Mouse (Mus musculus) neural tube, embryonic 11.5 days (tissue): ENCODE results near the gene Nkrf. TPM values are rescaled to one million over a fixed set of nuclear protein-coding genes. Genes with fewer than 3 reads are reported as not detected.

ENCODE experiments used
- ATAC-seq: fragments of 200-750 bp; cut with Nextera tagmentation; 2 replicates; pipeline ENCODE4 v1.8.0; 2017; ENCODE audit warnings: moderate number of reproducible peaks, mild to moderate bottlenecking, moderate TSS enrichment, moderate library complexity; ENCODE audit not compliant: insufficient read depth, low FRiP score, low TSS enrichment
- DNase-seq: peaks from one replicate; pipeline ENCODE4 v3.0.0-alpha.2; 2015; ENCODE audit warnings: low spot score
- H3K27ac ChIP-seq: fragments of 300-500 bp; sonication (generic); 2 replicates; pipeline ENCODE4 v1.5.1; 2014; ENCODE audit warnings: low read depth, mild to moderate bottlenecking, low read length
- H3K27me3 ChIP-seq: fragments of 300-500 bp; sonication (generic); 2 replicates; pipeline ENCODE4 v1.6.1; 2014; ENCODE audit warnings: mild to moderate bottlenecking, low read length, mixed read lengths; ENCODE audit not compliant: control insufficient read depth, insufficient read depth
- H3K36me3 ChIP-seq: fragments of 300-500 bp; sonication (generic); 2 replicates; pipeline ENCODE4 v1.6.1; 2014; ENCODE audit warnings: mild to moderate bottlenecking, low read length, moderate library complexity, mixed read lengths; ENCODE audit not compliant: control insufficient read depth, insufficient read depth
- H3K4me1 ChIP-seq: fragments of 300-500 bp; sonication (generic); 2 replicates; pipeline ENCODE4 v1.6.1; 2014; ENCODE audit warnings: low read length, mixed read lengths; ENCODE audit not compliant: control insufficient read depth, insufficient read depth
- H3K4me2 ChIP-seq: fragments of 300-500 bp; sonication (generic); 2 replicates; pipeline ENCODE4 v1.6.1; 2014; ENCODE audit warnings: low read depth, mild to moderate bottlenecking, moderate library complexity
- H3K4me3 ChIP-seq: fragments of 300-500 bp; sonication (generic); 2 replicates; pipeline ENCODE4 v1.5.1; 2014; ENCODE audit warnings: low read depth, low read length
- H3K9ac ChIP-seq: fragments of 300-500 bp; sonication (generic); 2 replicates; pipeline ENCODE4 v1.6.1; 2014; ENCODE audit warnings: mild to moderate bottlenecking, low read length
- H3K9me3 ChIP-seq: fragments of 300-500 bp; sonication (generic); 2 replicates; pipeline ENCODE4 v1.6.1; 2016; ENCODE audit warnings: low read length; ENCODE audit not compliant: control insufficient read depth
- WGBS: fragments of 180-500 bp; shearing (Covaris S2); extraction: QIAGEN DNeasy Blood & Tissue Kit; methylation state at CpG from one replicate; pipeline ENCODE4 v1.1.7; 2014; 5-methylcytosine and 5-hydroxymethylcytosine counted together
- polyA plus RNA-seq: library from polyadenylated mRNA; unstranded; fragments of >200 nt; fragmentation: Nextera tagmentation; extraction: Ambion mirVana; gene quantifications from 2 replicates; pipeline ENCODE4 v1.2.1, GENCODE M21; 2014

The Nkrf gene
- polyA plus RNA-seq, 1 experiment from 2014 or later = 7.8 TPM

GRCm38 (mm10) chrX:36839391-36839790 lies 63.3 kb downstream of the Nkrf start:
- Histone ChIP-seq H3K4me3 (no peak overlapping the region), H3K36me3 (no peaks in the 10 kb centered on the region), H3K4me1 (no peaks in the 10 kb centered on the region), H3K4me2 (no peak overlapping the region), H3K27me3 (no peaks in the 10 kb centered on the region), H3K27ac (no peak overlapping the region), H3K9ac (no peak overlapping the region), H3K9me3 (no peaks in the 10 kb centered on the region)
- 81% methylated on average over 7 of the region's 7 CpGs for WGBS
- DNase-seq (no peak), ATAC-seq (no peak)

Other genes starting within 250 kb of the Nkrf start
- gene Slc25a43, start 159.2 kb downstream of the Nkrf start, polyA plus RNA-seq = 0.78 and 1.4 TPM in 2 replicates
- gene Slc25a5, start 107.2 kb downstream of the Nkrf start, polyA plus RNA-seq = 804 and 829 TPM in 2 replicates
- gene Ube2a, start 29.0 kb downstream of the Nkrf start, polyA plus RNA-seq = 128 and 138 TPM in 2 replicates
- gene C330007P06Rik, start 28.8 kb downstream of the Nkrf start, polyA plus RNA-seq = 37.4 and 39.3 TPM in 2 replicates
- gene Sept6, start 88.9 kb upstream of the Nkrf start, polyA plus RNA-seq = 59.3 and 65.5 TPM in 2 replicates
- gene Sowahd, start 145.9 kb upstream of the Nkrf start, polyA plus RNA-seq = not detected in 2 replicates
- gene Rpl39, start 182.5 kb upstream of the Nkrf start, polyA plus RNA-seq = 444 and 447 TPM in 2 replicates
- gene Upf3b, start 207.4 kb upstream of the Nkrf start, polyA plus RNA-seq = 15.1 and 18.8 TPM in 2 replicates
- 21.5 and 22.8 TPM in 2 replicates for gene Nkap, start 223.9 kb upstream of the Nkrf start, polyA plus RNA-seq